Mouse (Mus musculus) limb, embryonic 13.5 days (tissue): ENCODE measurements around the gene Rnf212b. TPM values are rescaled to one million over a fixed set of nuclear protein-coding genes. Genes with fewer than 3 reads are reported as not detected.

ENCODE experiments used
- ATAC-seq: fragments of 200-750 bp; cut with Nextera tagmentation; 2 replicates; pipeline ENCODE4 v1.8.0; 2017; ENCODE audit warnings: low read depth, moderate number of reproducible peaks, moderate TSS enrichment; ENCODE audit not compliant: low FRiP score
- H3K27ac ChIP-seq: fragments of 300-500 bp; sonication (generic); 2 replicates; pipeline ENCODE4 v1.5.1; 2015; ENCODE audit warnings: inconsistent platforms, mild to moderate bottlenecking, moderate library complexity
- H3K27me3 ChIP-seq: fragments of 300-500 bp; sonication (generic); 2 replicates; pipeline ENCODE4 v1.6.1; 2015; ENCODE audit warnings: mild to moderate bottlenecking, inconsistent platforms
- H3K36me3 ChIP-seq: fragments of 300-500 bp; sonication (generic); 2 replicates; pipeline ENCODE4 v1.6.1; 2015; ENCODE audit warnings: inconsistent platforms, mild to moderate bottlenecking, moderate library complexity
- H3K4me1 ChIP-seq: fragments of 300-500 bp; sonication (generic); 2 replicates; pipeline ENCODE4 v1.6.1; 2015; ENCODE audit warnings: inconsistent platforms
- H3K4me2 ChIP-seq: fragments of 300-500 bp; sonication (generic); replicated peaks from 2 replicates; pipeline ENCODE4 v1.6.1; 2015; ENCODE audit warnings: inconsistent platforms, mild to moderate bottlenecking, moderate library complexity
- H3K4me3 ChIP-seq: fragments of 300-500 bp; sonication (generic); 2 replicates; pipeline ENCODE4 v1.5.1; 2015; ENCODE audit warnings: moderate library complexity, mild to moderate bottlenecking, inconsistent platforms
- H3K9ac ChIP-seq: fragments of 300-500 bp; sonication (generic); 2 replicates; pipeline ENCODE4 v1.6.1; 2015; ENCODE audit warnings: mild to moderate bottlenecking, inconsistent platforms
- H3K9me3 ChIP-seq: fragments of 300-500 bp; sonication (generic); 2 replicates; pipeline ENCODE4 v1.6.1; 2016; ENCODE audit warnings: inconsistent platforms
- WGBS: fragments of 180-500 bp; shearing (Covaris S2); methylation state at CpG from one replicate; pipeline ENCODE4 v1.1.7; 2015; 5-methylcytosine and 5-hydroxymethylcytosine counted together
- polyA plus RNA-seq: library from polyadenylated mRNA; unstranded; fragments of >200 nt; fragmentation: Nextera tagmentation; extraction: Ambion mirVana; gene quantifications from 2 replicates; pipeline ENCODE4 v1.2.1, GENCODE M21; 2015

Gene Rnf212b
- polyA plus RNA-seq, 1 experiment from 2014 or later, result not detected

- peak within 1 kb of the TSS; percentile 71 for H3K4me3 ChIP-seq
- peak; percentile 90 for ATAC-seq
- peaks cover 7% of the 10 kb centered on the region for H3K27me3 ChIP-seq
- peaks cover 22% of the 10 kb centered on the region for H3K4me1 ChIP-seq
- peak within 1 kb of the TSS; percentile 86 for H3K9ac ChIP-seq
- H3K27ac ChIP-seq, result peak within 1 kb of the TSS; percentile 95
- under 1% methylated on average over 27 of the region's 27 CpGs for WGBS
- H3K9me3 ChIP-seq, result no peaks in the 10 kb centered on the region
- H3K36me3 ChIP-seq, result peaks cover 14% of the 10 kb centered on the region
- H3K4me2 ChIP-seq, result peak within 1 kb of the TSS; percentile 86
Measured at GRCm38 (mm10) chr14:54883154-54884021, 69.4 kb downstream of the Rnf212b start, which contains the start of the genes Bcl2l2 and Gm20521. Gene Bcl2l2, plus strand, starts transcription at chr14:54883377. Gene Gm20521, plus strand, starts transcription at chr14:54883441.

GRCm38 (mm10) chr14:54884022-54884712 lies 70.2 kb downstream of the Rnf212b start:
- WGBS, result 27% methylated on average over 21 of the region's 21 CpGs
- no peaks in the 10 kb centered on the region for H3K9me3 ChIP-seq
- peak overlapping the region; percentile 71 for H3K4me3 ChIP-seq
- H3K4me2 ChIP-seq, result peak overlapping the region; percentile 86
- peaks cover 22% of the 10 kb centered on the region for H3K4me1 ChIP-seq
- H3K27ac ChIP-seq, result peak overlapping the region; percentile 95
- peaks cover 14% of the 10 kb centered on the region for H3K36me3 ChIP-seq
- peak overlapping the region; percentile 86 for H3K9ac ChIP-seq
- H3K27me3 ChIP-seq, result no peaks in the 10 kb centered on the region
- peak; percentile 1; the same call in 1 of the 2 replicates for ATAC-seq

DNA sequence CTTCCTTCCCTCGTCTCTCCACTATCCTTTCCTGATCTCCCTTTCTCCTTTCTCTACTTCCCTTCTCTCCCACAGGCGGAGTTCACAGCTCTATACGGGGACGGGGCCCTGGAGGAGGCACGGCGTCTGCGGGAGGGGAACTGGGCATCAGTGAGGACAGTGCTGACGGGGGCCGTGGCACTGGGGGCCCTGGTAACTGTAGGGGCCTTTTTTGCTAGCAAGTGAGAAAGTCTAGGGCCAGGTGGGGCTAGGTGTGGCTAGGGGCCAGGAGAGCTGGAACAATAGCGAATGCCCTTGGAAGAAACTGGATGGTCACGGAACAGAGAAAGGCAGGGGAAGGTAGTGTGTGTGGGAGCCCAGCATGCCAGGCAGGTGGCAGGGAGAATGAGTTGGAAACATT lies 71.4 kb downstream of the Rnf212b start:
- Histone ChIP-seq H3K27ac (no peak overlapping the region), H3K4me1 (peaks cover 22% of the 10 kb centered on the region), H3K4me3 (0 out of 2 replicates have a peak overlapping the region, but pooled peaks have one; percentile 71), H3K27me3 (no peaks in the 10 kb centered on the region), H3K36me3 (peaks cover 14% of the 10 kb centered on the region), H3K4me2 (peak overlapping the region; percentile 86), H3K9ac (peak overlapping the region; percentile 86), H3K9me3 (no peaks in the 10 kb centered on the region)
- no peak for ATAC-seq
- WGBS, result 89% methylated on average over 11 of the region's 11 CpGs

GRCm38 (mm10) chr14:54892200-54892599 lies 78.3 kb downstream of the Rnf212b start, which contains the start of gene Pabpn1:
Gene Pabpn1, plus strand, starts transcription at chr14:54892500.
- Histone ChIP-seq H3K36me3 (peaks cover 18% of the 10 kb centered on the region), H3K9me3 (no peaks in the 10 kb centered on the region), H3K27me3 (no peaks in the 10 kb centered on the region), H3K4me3 (peak within 1 kb of the TSS; percentile 96), H3K27ac (0 out of 2 replicates have a peak within 1 kb of the TSS, but pooled peaks have one; percentile 74), H3K4me2 (peak within 1 kb of the TSS; percentile 61), H3K4me1 (peaks cover 12% of the 10 kb centered on the region), H3K9ac (0 out of 2 replicates have a peak within 1 kb of the TSS, but pooled peaks have one; percentile 40)
- no peak for ATAC-seq
- 92% methylated on average over 3 of the region's 3 CpGs for WGBS

DNA sequence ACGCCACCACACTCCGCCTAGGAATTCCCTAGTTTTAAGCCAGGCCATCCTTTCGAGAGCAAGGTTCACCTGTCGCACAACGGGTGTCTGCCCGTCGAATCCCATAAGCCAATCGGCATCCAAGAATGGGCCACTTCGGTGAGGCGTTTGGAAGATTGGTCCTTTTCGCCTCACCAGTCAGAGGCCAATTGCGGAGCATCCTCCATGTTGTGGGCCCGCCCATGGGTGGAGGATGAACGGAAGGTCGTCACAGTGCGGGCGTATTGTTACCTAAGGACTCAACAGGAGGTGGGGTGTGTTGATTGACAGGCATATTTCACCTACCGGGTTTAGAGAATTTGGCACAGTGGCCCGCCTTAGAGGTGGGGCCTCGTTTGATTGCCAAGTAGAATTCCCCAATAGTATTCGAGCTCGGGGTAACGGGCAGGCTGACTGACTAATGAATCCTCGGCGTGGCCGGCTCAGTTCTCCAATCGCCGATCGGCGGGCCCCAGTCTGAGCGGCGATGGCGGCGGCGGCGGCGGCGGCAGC lies 79.8 kb downstream of the Rnf212b start:
- Histone ChIP-seq H3K27ac (peak overlapping the region; percentile 92), H3K27me3 (no peaks in the 10 kb centered on the region), H3K36me3 (peaks cover 31% of the 10 kb centered on the region), H3K4me3 (peak overlapping the region; percentile 96), H3K9me3 (no peaks in the 10 kb centered on the region), H3K9ac (peak overlapping the region; percentile 98), H3K4me2 (peak overlapping the region; percentile 61), H3K4me1 (peaks cover 12% of the 10 kb centered on the region)
- peak; percentile 98 for ATAC-seq
- WGBS, result under 1% methylated on average over 38 of the region's 38 CpGs

- Histone ChIP-seq H3K27me3 (no peaks in the 10 kb centered on the region), H3K4me1 (peaks cover 12% of the 10 kb centered on the region), H3K9me3 (no peaks in the 10 kb centered on the region), H3K4me2 (peak overlapping the region; percentile 84), H3K27ac (peak overlapping the region; percentile 92), H3K4me3 (peak overlapping the region; percentile 96), H3K9ac (peak overlapping the region; percentile 98), H3K36me3 (peaks cover 36% of the 10 kb centered on the region)
- ATAC-seq, result peak; percentile 46
- 1% methylated on average over 50 of the region's 54 CpGs for WGBS
Measured at GRCm38 (mm10) chr14:54894296-54895151, 80.6 kb downstream of the Rnf212b start.

DNA sequence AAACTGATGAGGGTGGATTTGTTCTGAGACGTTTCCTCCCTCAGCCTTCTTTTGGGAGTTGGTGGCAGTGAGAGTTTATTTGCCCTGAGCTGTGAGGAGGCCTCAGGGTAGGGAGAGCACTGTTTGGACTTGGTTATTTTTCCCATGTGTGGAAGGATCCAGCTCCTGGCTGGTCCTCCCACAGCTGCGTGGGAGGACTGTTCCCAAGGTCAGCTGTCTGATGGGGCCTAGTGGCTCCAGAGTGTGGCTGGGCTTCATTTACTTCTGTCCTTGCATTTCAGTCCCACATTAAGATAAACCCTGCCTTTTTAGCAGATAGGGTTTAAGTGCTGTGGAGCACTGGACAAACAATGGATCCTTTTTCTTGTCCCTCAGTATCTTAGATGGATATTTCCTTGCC lies 83.5 kb downstream of the Rnf212b start:
- WGBS, result 62% methylated on average over 2 of the region's 2 CpGs
- no peak for ATAC-seq

DNA sequence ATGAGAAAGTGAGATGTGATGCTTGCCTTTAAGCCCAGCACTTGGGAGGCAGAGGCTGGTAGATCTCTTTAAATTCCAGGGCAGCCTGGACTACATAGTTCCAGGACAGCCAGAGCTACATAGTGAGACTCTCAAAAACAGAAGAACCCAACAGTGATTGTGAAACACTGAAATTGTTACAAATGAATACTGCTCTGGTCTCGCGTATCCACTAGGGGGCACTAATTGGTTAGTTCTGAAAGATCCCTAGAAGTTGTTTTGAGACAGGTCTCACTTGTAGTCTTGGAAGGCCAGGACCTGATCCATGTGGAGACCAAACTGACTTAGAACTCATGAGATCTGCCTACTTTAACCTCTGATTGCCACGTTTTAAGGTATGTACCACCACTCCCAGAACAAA lies 86.4 kb downstream of the Rnf212b start:
- Histone ChIP-seq H3K4me2 (no peak overlapping the region), H3K27me3 (no peaks in the 10 kb centered on the region), H3K36me3 (peaks cover 60% of the 10 kb centered on the region), H3K4me3 (no peak overlapping the region), H3K9ac (no peak overlapping the region), H3K9me3 (no peaks in the 10 kb centered on the region), H3K27ac (no peak overlapping the region; the same call in 1 of the 2 replicates), H3K4me1 (peaks cover 7% of the 10 kb centered on the region)
- ATAC-seq, result peak; percentile 64; the same call in 1 of the 2 replicates
- WGBS, result 2% methylated on average over 3 of the region's 3 CpGs

More for the DNA sequence above, 83.5 kb downstream of the Rnf212b start:
- no peak overlapping the region for H3K27ac ChIP-seq
- H3K9me3 ChIP-seq, result no peaks in the 10 kb centered on the region
- no peak overlapping the region for H3K4me2 ChIP-seq
- H3K4me3 ChIP-seq, result no peak overlapping the region
- H3K27me3 ChIP-seq, result no peaks in the 10 kb centered on the region
- H3K9ac ChIP-seq, result no peak overlapping the region
- H3K4me1 ChIP-seq, result peaks cover 12% of the 10 kb centered on the region
- H3K36me3 ChIP-seq, result peaks cover 36% of the 10 kb centered on the region

GRCm38 (mm10) chr14:54903641-54904040 lies 89.7 kb downstream of the Rnf212b start:
- 87% methylated on average over 4 of the region's 4 CpGs for WGBS
- no peak for ATAC-seq
- Histone ChIP-seq H3K4me2 (no peak overlapping the region), H3K27me3 (no peaks in the 10 kb centered on the region), H3K27ac (no peak overlapping the region), H3K9ac (no peak overlapping the region), H3K36me3 (peaks cover 61% of the 10 kb centered on the region), H3K4me1 (no peaks in the 10 kb centered on the region), H3K9me3 (no peaks in the 10 kb centered on the region), H3K4me3 (no peak overlapping the region)
